Mouse (Mus musculus) thymus, postnatal 14 days (tissue): ENCODE data around the gene Mms19.
"Not testable (repeated sequence)": the region's sequence is repeated elsewhere in the genome, so short reads cannot be mapped to it uniquely, and the experiment has no call there.

ENCODE experiments used
- DNase-seq: peaks from one replicate; pipeline ENCODE4 v3.0.0; 2021

Gene Mms19

DNA sequence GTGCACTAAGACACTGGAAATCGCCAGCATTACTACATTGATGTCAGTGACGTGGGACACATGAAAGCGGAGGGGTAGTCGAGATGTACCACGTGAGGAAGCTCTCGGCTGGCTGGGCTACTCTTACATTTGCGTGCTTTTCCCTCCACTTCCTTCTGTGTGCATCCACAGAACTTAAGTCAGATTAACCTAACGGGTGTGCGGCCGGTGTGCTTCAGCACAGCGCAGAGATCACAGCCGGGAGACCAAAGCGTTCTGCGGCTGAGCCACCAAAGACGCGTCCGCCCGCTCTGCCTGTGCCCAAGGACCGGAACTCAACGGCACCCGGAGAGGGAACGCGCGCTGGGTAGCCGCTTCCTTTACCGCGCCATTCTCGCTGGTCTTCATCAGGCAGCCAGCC is 48.3 kb downstream of the Mms19 start:
- DNase-seq: no peak

DNA sequence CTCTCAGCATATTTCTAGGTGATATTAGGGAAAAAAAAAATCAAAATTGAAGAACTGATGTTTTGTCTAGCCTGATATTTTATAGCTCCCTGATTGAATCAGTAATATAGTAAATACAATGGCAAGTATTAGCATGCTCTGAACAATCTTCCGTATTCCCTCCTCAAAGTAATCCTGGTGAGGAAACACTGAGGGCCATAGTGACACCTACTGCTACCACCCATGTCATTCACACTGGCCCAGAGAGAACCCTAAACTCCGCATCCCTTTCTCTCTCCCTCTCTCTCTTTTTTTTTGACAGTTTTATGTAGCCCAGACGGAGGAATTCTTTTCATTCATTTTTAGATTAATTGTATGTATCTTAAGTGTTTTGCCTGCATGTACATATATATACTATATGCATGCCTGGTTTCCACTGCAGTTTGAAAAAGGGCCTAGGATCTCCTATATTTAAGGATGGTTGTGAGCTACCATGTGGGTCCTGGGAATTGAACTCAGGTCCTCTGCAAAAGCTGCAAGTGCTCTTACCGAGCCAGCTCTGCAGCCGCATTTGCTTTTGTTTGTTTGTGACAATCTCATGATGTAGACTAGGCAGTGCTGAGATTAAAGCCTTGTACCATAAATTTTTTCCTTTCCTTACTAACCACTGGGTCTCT is 60.4 kb downstream of the Mms19 start:
- no peak for DNase-seq

GRCm38 (mm10) chr19:41919471-41919870 is 61.5 kb downstream of the Mms19 start:
- no peak for DNase-seq

DNA sequence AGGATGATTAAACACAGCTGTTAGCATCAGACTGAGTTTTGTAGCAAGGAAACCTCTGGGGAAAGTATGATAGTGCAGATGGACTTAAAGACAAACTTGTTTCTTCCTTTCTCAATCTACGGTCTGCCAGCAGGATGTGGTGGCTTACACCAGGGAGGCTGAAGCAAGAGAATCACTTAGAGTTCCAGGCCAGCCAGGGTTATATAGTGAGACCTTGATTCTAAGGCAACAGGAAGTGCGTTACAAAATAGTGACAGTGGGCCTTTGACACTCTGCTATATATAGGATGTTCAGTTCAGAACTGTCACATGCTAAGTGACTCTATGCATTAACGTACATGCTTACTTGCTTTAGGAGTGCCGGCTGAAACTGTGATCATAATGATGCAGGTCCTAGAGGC is 64.1 kb downstream of the Mms19 start:
- no peak for DNase-seq

- no peak for DNase-seq
Measured at GRCm38 (mm10) chr19:41915294-41915693, 65.7 kb downstream of the Mms19 start.

GRCm38 (mm10) chr19:41914592-41914882 is 66.4 kb downstream of the Mms19 start:
- DNase-seq: not testable (repeated sequence)

GRCm38 (mm10) chr19:41913774-41914591 is 67.0 kb downstream of the Mms19 start:
- no peak for DNase-seq

DNA sequence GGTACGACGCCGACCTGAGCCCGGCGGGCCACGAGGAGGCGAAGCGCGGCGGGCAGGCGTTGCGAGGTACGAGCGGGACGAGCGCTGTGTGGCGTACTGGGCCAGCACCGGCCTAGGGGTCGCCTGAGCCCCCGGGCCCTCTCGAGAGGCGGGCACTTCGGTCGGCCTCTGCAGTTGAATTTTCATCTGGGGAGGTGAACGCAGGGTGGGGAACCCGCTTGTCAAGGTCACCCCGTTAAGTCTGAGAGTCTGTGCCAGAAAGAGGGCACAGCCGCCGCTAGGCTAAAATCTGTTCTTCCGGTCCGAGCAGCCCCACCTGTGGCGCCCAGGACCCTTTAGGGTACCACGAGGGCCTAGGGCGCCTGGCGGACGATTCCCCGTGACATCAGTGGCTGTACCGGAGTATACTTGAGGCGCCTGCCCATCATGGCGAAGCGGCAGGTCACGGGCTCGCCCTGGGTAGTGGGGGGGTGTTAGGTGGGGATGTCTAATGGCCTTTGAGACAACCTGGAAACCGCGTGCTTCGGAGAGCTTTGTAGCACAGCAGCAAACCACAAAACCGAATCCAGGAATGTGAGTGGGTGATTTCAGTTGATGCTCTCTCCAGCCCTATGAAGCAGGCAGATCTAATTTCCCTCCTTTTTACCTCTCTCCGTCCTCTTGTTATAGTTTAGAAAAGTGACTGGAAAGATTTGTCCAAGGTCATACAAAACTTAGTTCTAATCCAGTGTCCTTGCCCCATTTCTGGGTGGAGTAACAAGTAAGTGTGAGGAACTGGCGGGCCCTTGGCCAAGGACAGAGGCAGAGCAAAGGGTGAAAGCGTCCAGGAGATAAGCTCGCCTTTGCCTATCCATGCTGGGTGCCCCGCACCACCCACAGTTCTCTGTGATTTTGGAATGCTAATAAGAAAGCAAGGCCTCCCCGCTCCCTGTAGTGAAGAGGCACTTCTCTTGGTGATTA is 68.6 kb downstream of the Mms19 start:
- DNase-seq: peak; percentile 60

DNA sequence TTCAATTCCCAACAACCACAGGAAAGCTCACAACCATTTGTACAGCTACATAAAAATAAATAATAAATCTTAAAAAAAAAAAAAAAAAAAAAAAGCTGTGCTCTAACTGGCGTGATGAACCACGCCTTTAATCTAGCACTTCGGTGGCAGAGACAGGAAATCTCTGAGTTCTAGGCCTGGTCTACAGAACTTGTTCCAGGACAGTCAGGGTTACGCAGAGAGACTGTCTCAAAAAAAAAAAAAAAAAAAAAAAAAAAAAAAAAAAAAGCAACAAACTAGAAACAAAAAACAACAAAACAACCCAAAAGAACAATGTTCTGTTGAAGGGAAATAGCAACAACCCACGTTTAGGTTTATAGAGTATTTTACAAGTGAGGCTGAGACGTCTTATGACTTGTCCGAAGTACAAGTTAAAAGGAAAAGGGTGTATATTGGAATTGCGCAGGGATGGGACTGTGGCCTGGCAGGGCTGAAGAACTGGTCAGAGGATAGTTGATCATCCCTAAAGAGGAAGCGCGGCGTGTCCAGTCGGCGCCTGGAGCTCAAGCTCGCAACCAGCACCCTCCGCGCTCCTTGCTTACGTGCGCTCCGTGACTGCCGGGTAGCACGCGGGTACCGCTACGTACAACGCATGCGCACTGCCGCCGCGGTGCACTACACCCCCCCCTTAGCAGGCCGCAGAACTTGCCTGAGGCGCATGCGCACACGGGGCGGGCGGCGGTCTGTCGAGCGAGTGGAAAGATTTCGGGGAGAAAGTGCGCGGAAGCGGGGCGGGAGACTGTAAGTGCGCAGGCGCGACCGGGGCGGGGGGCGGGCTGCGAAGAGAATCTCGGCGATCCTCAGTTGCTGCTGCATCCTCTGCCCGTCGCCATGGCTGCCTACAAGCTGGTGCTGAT is 69.5 kb downstream of the Mms19 start, which contains the start of gene Pgam1:
TSS of gene Pgam1 (plus strand) at position 746 of the 896 bp plus-strand sequence.
- peak; percentile 98 for DNase-seq

- DNase-seq: no peak
Measured at GRCm38 (mm10) chr19:41910396-41910795, 70.6 kb downstream of the Mms19 start.

GRCm38 (mm10) chr19:41908736-41909135 is 72.2 kb downstream of the Mms19 start:
- DNase-seq: no peak

DNA sequence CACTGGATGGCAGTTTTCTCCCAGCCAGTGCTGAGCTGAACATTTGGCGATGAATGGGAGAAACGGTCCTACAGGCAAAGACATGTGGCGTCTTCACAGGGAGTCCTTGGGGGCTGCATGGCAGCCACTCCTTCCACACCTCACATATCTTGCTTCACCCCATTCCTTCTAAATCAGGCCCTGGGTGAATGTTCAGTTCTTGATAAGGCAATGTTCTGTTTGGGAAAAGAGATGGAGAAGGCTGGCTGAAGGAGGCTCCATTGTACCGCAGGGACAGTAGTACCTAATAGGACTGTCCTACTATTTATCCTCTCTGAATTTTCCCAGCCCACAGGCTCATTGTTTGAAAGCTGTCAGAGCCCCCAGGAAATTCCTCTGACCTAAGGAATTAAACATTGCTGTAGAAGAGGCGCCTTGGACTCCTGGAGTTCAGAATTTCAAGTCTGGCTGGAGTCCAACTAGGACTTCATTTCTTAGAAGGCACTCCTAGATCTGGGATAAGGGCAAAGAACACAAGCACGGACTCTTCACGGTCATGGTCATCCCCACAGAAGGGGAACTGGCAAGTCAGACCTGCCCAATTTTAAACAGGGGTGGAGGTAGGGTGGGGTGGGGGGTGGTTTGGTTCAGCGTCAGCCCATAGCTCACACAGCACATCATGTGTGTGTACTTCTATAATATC is 73.7 kb downstream of the Mms19 start:
- DNase-seq: no peak

- DNase-seq: no peak
Measured at GRCm38 (mm10) chr19:41906311-41907078, 74.5 kb downstream of the Mms19 start.

GRCm38 (mm10) chr19:41905246-41905645 is 75.7 kb downstream of the Mms19 start:
- no peak for DNase-seq

- no peak for DNase-seq
Measured at GRCm38 (mm10) chr19:41902848-41903593, 77.9 kb downstream of the Mms19 start.

- peak; percentile 65 for DNase-seq
Measured at GRCm38 (mm10) chr19:41901696-41902095, 79.3 kb downstream of the Mms19 start.

- no peak for DNase-seq
Measured at GRCm38 (mm10) chr19:41900495-41901090, 80.4 kb downstream of the Mms19 start.

GRCm38 (mm10) chr19:41898860-41899259 is 82.1 kb downstream of the Mms19 start:
- peak; percentile 30 for DNase-seq

GRCm38 (mm10) chr19:41896319-41896711 is 84.6 kb downstream of the Mms19 start:
- no peak for DNase-seq
